Mouse (Mus musculus) layer of hippocampus, postnatal 14 days (tissue): Measurements from ENCODE around the gene Ros1. TPM values are rescaled to one million over a fixed set of nuclear protein-coding genes. Genes with fewer than 3 reads are reported as not detected.

Experiments used
- DNase-seq, 2 experiments: peaks; one replicate each; pipeline ENCODE4 v3.0.0; 2021 to 2022; ENCODE audit warnings: low spot score in 2 of 2, mixed read lengths in 1 of 2
- total RNA-seq, 2 experiments: library from RNA; stranded (reverse); gene quantifications; 2 replicates each; pipeline ENCODE4 v1.2.3; 2021

Ros1 gene
- total RNA-seq, 2 experiments from 2014 or later: not detected

GRCm38 (mm10) chr10:52160604-52161003 lies 34.4 kb downstream of the Ros1 start:
- no peak for DNase-seq

GRCm38 (mm10) chr10:52159704-52160103 lies 35.3 kb downstream of the Ros1 start:
- no peak for DNase-seq

- DNase-seq: no peak
Observed at GRCm38 (mm10) chr10:52133354-52134074, 61.5 kb downstream of the Ros1 start.

- DNase-seq: no peak
Observed at GRCm38 (mm10) chr10:52130762-52131161, 64.3 kb downstream of the Ros1 start.

- no peak for DNase-seq
Observed at GRCm38 (mm10) chr10:52128874-52129412, 66.1 kb downstream of the Ros1 start.

GRCm38 (mm10) chr10:52106164-52106757 lies 88.8 kb downstream of the Ros1 start:
- peak in 1 of 2 experiments; percentile 51 for DNase-seq

- no peak for DNase-seq
Observed at GRCm38 (mm10) chr10:52101273-52101672, 93.8 kb downstream of the Ros1 start.

- no peak for DNase-seq
Observed at GRCm38 (mm10) chr10:52092181-52092580, 102.9 kb downstream of the Ros1 start.

GRCm38 (mm10) chr10:52086681-52087080 lies 108.4 kb downstream of the Ros1 start:
- no peak for DNase-seq

GRCm38 (mm10) chr10:52072482-52072881 lies 122.6 kb downstream of the Ros1 start:
- DNase-seq: peak in 1 of 2 experiments; percentile 23

- DNase-seq: no peak
Observed at GRCm38 (mm10) chr10:52048287-52048686, 146.8 kb downstream of the Ros1 start.

GRCm38 (mm10) chr10:52043086-52043485 lies 152.0 kb downstream of the Ros1 start:
- no peak for DNase-seq

GRCm38 (mm10) chr10:52039392-52039791 lies 155.7 kb downstream of the Ros1 start:
- no peak for DNase-seq

- no peak for DNase-seq
Observed at GRCm38 (mm10) chr10:52033729-52034128, 161.3 kb downstream of the Ros1 start.

- DNase-seq: no peak
Observed at GRCm38 (mm10) chr10:52029421-52030080, 165.5 kb downstream of the Ros1 start.

GRCm38 (mm10) chr10:52028561-52029370 lies 166.3 kb downstream of the Ros1 start:
- no peak for DNase-seq

GRCm38 (mm10) chr10:52027161-52028035 lies 167.6 kb downstream of the Ros1 start:
- DNase-seq: no peak

- no peak for DNase-seq
Observed at GRCm38 (mm10) chr10:52025821-52026220, 169.2 kb downstream of the Ros1 start.

- no peak for DNase-seq
Observed at GRCm38 (mm10) chr10:52025291-52025690, 169.8 kb downstream of the Ros1 start.

GRCm38 (mm10) chr10:52024053-52024410 lies 171.0 kb downstream of the Ros1 start:
- DNase-seq: no peak
